Mouse (Mus musculus) liver, embryonic 14 days (tissue): ENCODE results near the gene Runx1. TPM values are rescaled to one million over a fixed set of nuclear protein-coding genes. Genes with fewer than 3 reads are reported as not detected.

Experiments
- polyA plus RNA-seq: library from polyadenylated mRNA; depleted of rRNA; stranded (reverse); fragments of >200 nt; gene quantifications from 2 replicates; pipeline ENCODE4 v1.2.3, GENCODE M21; 2012; rRNA removed

Gene Runx1
- 2.2 and 3.3 TPM in 2 replicates for polyA plus RNA-seq

GRCm38 (mm10) chr16:92825908-92826650 is at the start of gene Runx1:
Gene Runx1, minus strand, starts transcription at chr16:92826149.

